Mouse (Mus musculus) stomach, postnatal 0 days (tissue): ENCODE measurements around the gene Ptpn9. TPM values are rescaled to one million over a fixed set of nuclear protein-coding genes. Genes with fewer than 3 reads are reported as not detected.
"Not testable (repeated sequence)": the region's sequence is repeated elsewhere in the genome, so short reads cannot be mapped to it uniquely, and the experiment has no call there.

Experiments
- ATAC-seq: fragments of 200-750 bp; cut with Nextera tagmentation; 2 replicates; pipeline ENCODE4 v1.8.0; 2017; ENCODE audit not compliant: low FRiP score, low TSS enrichment
- DNase-seq: peaks from one replicate; pipeline ENCODE4 v3.0.0-alpha.2; 2016; ENCODE audit warnings: low spot score
- H3K27ac ChIP-seq: fragments of 300-500 bp; sonication (generic); replicated peaks from 2 replicates; pipeline ENCODE4 v1.5.1; 2014; ENCODE audit warnings: mild to moderate bottlenecking, control low read depth
- H3K27me3 ChIP-seq: fragments of 300-500 bp; sonication (generic); 2 replicates; pipeline ENCODE4 v1.6.1; 2014; ENCODE audit warnings: low read length; ENCODE audit not compliant: control insufficient read depth, insufficient read depth
- H3K36me3 ChIP-seq: fragments of 300-500 bp; sonication (generic); 2 replicates; pipeline ENCODE4 v1.6.1; 2014; ENCODE audit warnings: low read length, mixed read lengths; ENCODE audit not compliant: control insufficient read depth, insufficient read depth
- H3K4me1 ChIP-seq: fragments of 300-500 bp; sonication (generic); replicated peaks from 2 replicates; pipeline ENCODE4 v1.6.1; 2014; ENCODE audit warnings: antibody characterized with exemption; ENCODE audit not compliant: control insufficient read depth, insufficient read depth
- H3K4me2 ChIP-seq: fragments of 300-500 bp; sonication (generic); replicated peaks from 2 replicates; pipeline ENCODE4 v1.6.1; 2014; ENCODE audit warnings: low read depth, mild to moderate bottlenecking, control low read depth, moderate library complexity
- H3K4me3 ChIP-seq: fragments of 300-500 bp; sonication (generic); 2 replicates; pipeline ENCODE4 v1.5.1; 2014; ENCODE audit warnings: low read depth, low read length, control low read depth
- H3K9ac ChIP-seq: fragments of 300-500 bp; sonication (generic); 2 replicates; pipeline ENCODE4 v1.6.1; 2014; ENCODE audit warnings: mild to moderate bottlenecking, low read length, control low read depth, mixed read lengths
- H3K9me3 ChIP-seq: fragments of 300-500 bp; sonication (generic); 2 replicates; pipeline ENCODE4 v1.6.1; 2016; ENCODE audit warnings: low read length; ENCODE audit not compliant: control insufficient read depth
- CTCF ChIP-seq: IDR thresholded peaks from 2 replicates; pipeline ENCODE4 v1.5.1; 2016; ENCODE audit warnings: antibody characterized with exemption, low read depth, mild to moderate bottlenecking, moderate library complexity
- EP300 ChIP-seq: optimal IDR thresholded peaks from 2 replicates; pipeline ENCODE3; 2016; ENCODE audit warnings: antibody characterized with exemption
- WGBS: fragments of 180-500 bp; shearing (Covaris S2); extraction: QIAGEN DNeasy Blood & Tissue Kit; methylation state at CpG from one replicate; pipeline ENCODE4 v1.1.7; 2014; 5-methylcytosine and 5-hydroxymethylcytosine counted together
- polyA plus RNA-seq: library from polyadenylated mRNA; unstranded; fragments of >200 nt; fragmentation: Nextera tagmentation; extraction: Ambion mirVana; gene quantifications from 2 replicates; pipeline ENCODE4 v1.2.1, GENCODE M21; 2015

The Ptpn9 gene
- polyA plus RNA-seq, 1 experiment from 2014 or later, result 11.4 TPM

DNA sequence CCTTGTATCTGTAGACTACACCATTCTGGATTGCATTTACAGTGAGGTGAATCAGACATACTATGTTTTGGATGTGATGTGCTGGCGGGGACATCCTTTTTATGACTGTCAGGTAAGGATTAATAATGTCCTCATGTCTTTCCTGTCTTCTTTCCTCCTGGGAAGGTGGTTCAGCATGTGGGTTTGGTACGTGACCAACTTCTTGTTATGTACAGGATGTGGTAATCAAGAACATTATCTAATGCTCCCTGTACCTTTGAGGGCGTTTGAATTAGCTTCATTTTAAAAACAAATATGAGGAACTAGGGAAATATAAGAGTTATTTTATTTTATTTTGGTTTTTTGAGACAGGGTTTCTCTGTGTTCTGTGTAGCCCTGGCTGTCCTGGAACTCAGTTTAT is 19.5 kb upstream of the Ptpn9 start:
- Histone ChIP-seq H3K4me1 (no peaks in the 10 kb centered on the region), H3K27ac (no peak overlapping the region), H3K9ac (no peak overlapping the region), H3K27me3 (no peaks in the 10 kb centered on the region), H3K9me3 (no peaks in the 10 kb centered on the region), H3K36me3 (peaks cover 5% of the 10 kb centered on the region; the same call in 1 of the 2 replicates), H3K4me3 (no peak overlapping the region), H3K4me2 (no peak overlapping the region)
- no peak for ATAC-seq
- 73% methylated on average over 3 of the region's 3 CpGs for WGBS
- DNase-seq, result no peak
- TF ChIP-seq CTCF (no peak), EP300 (no peak)

DNA sequence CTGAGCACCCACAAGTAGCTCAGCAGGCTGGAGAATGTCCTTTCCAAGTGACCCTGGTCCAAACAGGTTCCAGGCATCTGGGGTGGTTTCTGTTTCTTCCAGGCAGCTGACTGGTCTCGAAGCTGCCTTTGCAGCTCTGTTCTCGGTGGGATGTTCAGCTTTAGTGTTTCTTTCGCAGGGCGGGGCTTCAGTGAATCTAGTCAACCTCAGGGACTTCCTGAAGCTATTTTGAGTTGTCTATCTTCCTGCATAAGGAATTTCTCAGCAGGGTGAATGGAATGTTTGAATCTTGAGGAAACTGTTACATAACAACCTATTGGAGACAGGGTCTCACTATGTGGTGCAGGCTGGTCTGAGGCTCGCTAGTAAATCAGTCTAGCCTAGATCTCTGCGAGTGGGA is 14.5 kb upstream of the Ptpn9 start:
- WGBS, result 93% methylated on average over 6 of the region's 6 CpGs

DNA sequence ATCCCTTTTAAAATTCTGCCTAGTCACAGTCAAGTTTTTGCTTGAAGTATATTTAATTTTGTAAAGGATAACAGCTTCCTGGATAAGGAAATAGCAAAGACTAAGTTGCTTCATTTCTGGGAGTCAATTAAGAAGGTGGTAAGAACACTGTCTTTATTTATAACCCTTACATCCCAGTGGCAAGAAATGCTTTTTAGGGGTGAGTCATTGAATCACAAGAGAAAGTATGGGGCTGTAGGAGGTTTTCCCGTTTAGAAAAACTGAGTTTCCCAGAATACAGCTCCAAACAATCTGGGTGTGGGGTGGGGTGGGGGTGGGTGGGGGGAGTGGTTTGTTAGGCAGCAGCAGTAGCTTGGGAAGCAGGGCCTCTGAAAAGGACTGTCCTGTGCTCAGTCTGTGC is 13.2 kb upstream of the Ptpn9 start:
- Histone ChIP-seq H3K9me3 (no peaks in the 10 kb centered on the region), H3K27me3 (no peaks in the 10 kb centered on the region), H3K4me1 (no peaks in the 10 kb centered on the region), H3K27ac (no peak overlapping the region), H3K36me3 (peaks cover 5% of the 10 kb centered on the region; the same call in 1 of the 2 replicates), H3K4me3 (no peak overlapping the region), H3K4me2 (no peak overlapping the region), H3K9ac (no peak overlapping the region)
- TF ChIP-seq EP300 (no peak), CTCF (no peak)
- 55% methylated on average over 1 of the region's 1 CpGs for WGBS
- ATAC-seq (no peak), DNase-seq (no peak)

More for the DNA sequence above, 14.5 kb upstream of the Ptpn9 start:
- Histone ChIP-seq H3K4me3 (no peak overlapping the region), H3K4me1 (no peaks in the 10 kb centered on the region), H3K27ac (no peak overlapping the region), H3K36me3 (peaks cover 5% of the 10 kb centered on the region; the same call in 1 of the 2 replicates), H3K9me3 (no peaks in the 10 kb centered on the region), H3K27me3 (no peaks in the 10 kb centered on the region), H3K4me2 (no peak overlapping the region), H3K9ac (no peak overlapping the region)
- TF ChIP-seq CTCF (no peak), EP300 (no peak)
- DNase-seq, result no peak
- no peak for ATAC-seq

DNA sequence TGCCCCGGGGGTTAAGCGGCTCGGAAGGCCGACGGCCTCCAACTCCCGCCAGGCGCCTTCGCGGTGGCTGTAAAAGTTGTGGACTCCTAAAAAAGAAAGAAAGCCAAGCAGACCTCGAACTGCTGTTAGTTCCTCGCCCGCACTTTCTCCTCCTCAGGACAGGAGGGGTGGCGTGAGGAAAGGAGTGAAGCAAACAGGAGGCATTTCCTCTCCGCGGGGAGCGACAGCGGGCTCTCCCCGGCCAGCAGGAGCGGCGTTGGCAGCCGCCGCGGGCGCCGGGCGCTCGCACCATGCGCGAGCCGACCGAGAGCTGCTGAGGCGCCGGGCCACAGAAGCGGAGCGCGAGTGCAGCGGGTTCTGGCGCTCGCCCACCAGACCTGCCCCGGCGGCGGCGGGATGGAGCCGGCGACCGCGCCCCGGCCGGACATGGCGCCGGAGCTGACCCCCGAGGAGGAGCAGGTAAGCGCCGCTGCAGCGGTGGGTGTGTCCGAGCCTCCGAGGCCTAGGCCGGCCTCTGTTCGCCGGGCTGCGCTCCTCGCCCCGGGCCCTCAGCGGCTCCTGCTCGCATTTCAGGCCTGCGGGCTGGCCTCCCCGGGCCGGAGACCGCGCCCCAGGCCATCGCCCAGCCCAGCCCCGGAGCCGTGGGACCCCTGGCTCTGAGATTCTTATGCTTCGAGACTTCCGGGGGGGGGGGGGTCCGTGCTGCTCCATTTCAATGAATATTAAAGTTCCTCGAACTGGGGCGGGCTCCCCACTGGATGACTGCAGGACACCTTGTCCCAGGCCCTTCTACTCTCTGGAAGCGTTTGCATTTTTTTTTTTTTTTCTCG is 690 bp downstream of the Ptpn9 start:
- Histone ChIP-seq H3K27me3 (no peaks in the 10 kb centered on the region), H3K27ac (peak overlapping the region; percentile 98), H3K9ac (peak overlapping the region; percentile 95), H3K4me3 (peak overlapping the region; percentile 84), H3K4me1 (no peaks in the 10 kb centered on the region), H3K9me3 (no peaks in the 10 kb centered on the region), H3K36me3 (no peaks in the 10 kb centered on the region), H3K4me2 (peak overlapping the region; percentile 69)
- ATAC-seq (peak; percentile 84), DNase-seq (peak; percentile 80)
- TF ChIP-seq EP300 (no peak), CTCF (no peak)
- under 1% methylated on average over 74 of the region's 80 CpGs for WGBS

DNA sequence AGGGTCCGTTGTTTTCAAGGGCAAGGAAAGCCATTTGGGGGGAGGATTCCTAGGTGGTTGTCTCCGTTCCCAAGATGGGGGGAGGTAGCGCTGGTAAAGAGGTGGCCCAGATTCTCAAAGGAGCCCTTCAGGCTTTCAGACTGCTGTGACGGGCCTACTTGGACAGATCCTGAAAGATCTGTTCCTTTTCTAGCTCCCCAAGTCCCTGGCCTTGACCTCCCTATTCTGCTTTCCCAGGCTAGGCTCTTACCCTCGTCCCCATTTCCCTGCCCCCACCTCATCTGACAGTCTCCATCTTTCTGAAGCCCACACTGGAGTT is 1.3 kb downstream of the Ptpn9 start:
- Histone ChIP-seq H3K27ac (peak overlapping the region; percentile 98), H3K9me3 (no peaks in the 10 kb centered on the region), H3K9ac (peak overlapping the region; percentile 95), H3K36me3 (no peaks in the 10 kb centered on the region), H3K27me3 (no peaks in the 10 kb centered on the region), H3K4me2 (peak overlapping the region; percentile 69), H3K4me1 (no peaks in the 10 kb centered on the region), H3K4me3 (peak overlapping the region; percentile 84)
- DNase-seq (no peak), ATAC-seq (no peak)
- TF ChIP-seq CTCF (no peak), EP300 (no peak)
- WGBS, result 0% methylated on average over 5 of the region's 5 CpGs

DNA sequence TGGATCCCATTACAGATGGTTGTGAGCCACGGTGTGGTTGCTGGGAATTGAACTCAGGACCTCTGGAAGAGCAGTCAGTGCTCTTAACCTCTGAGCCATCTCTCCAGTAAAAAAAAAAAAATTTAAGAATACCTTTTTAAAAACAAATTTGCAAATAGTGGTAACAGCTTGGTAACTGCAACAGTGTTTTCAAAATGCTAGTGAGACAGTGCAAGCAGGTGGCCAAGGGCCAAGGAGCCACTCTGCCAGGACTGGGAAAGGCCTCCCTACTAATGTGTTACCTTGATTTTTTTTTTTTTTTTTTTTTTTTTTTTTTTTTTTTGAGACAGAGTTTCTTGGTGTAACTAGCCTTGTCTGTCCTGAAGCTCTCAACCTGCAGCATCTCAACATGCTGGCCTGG is 2.5 kb downstream of the Ptpn9 start:
- not testable (repeated sequence) for H3K27ac ChIP-seq, H3K9me3 ChIP-seq, H3K27me3 ChIP-seq, H3K4me1 ChIP-seq, ATAC-seq, H3K4me2 ChIP-seq, H3K9ac ChIP-seq, H3K36me3 ChIP-seq, H3K4me3 ChIP-seq, DNase-seq
- 88% methylated on average over 1 of the region's 1 CpGs for WGBS
